Mouse (Mus musculus) ovary, postnatal 10 days (tissue): ENCODE measurements around the gene Nubp2.

Source experiments
- DNase-seq: peaks from one replicate; pipeline ENCODE4 v3.0.0; 2022; ENCODE audit warnings: low spot score

The Nubp2 gene

DNA sequence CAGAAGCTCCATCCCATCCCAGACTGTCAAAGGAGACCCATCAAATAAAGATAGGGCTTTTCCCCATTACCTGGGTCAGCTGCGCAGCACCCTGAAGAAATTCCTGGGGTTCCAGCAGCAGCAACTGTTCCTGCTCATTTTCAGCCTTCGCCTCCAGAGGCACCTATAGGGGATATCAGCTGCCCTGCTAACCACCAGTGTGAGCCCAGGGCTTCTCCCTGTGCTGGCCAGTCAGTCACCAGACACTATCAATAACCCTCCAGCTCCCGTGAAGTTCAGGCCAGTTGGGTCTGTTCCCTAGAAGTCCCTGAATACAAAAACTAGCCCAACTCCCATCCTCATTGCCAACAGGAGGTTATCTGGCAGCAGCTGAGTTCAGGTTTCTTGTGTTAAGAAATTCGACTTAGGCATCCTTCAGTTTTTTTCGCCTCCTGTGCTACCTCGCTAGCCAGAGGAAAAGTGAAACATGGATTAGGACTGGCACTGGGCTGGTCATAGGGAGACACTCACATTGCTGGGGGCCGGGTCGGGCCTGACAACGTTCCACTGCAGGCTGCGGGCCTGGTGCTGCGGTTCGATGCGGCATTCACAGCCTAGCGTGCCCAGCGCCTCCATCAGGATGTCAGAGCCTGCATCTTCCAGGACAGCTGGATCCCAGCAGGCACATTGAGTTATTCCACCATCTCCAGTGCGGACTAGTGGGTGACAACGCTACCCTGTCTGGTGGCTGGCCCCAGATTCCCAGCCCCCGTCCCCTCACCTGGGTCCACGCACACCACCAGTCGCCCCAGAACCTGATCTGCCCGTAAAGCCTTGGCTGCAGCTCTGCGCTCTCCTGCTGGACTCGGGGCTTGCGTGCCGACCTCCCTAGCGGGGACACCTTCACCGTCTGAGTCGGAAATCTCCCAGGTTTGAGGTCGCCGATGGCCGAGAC is 8.2 kb upstream of the Nubp2 start:
- DNase-seq: no peak

- no peak for DNase-seq
These were observed 7.1 kb upstream of the Nubp2 start for GRCm38 (mm10) chr17:24893276-24893675.

DNA sequence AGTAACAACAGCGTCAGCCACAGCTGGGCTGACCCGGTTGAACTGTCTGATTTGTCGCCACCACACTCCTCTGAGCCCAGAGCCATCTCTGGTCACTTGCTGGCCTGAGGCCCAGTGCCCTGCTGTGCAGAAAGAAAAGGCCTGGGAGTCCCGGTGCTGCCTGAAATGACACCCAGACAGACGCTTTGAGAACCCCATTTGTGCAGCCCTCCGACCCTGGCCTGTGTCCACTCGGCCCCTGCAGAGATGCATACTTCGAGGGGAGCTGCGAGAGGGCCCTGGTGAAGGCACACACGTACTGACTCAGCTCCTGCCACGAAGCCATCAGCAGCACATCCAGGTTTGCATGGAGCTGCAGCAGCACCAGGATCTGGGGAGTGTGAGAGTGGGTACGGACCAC is 6.6 kb upstream of the Nubp2 start:
- DNase-seq: no peak

DNA sequence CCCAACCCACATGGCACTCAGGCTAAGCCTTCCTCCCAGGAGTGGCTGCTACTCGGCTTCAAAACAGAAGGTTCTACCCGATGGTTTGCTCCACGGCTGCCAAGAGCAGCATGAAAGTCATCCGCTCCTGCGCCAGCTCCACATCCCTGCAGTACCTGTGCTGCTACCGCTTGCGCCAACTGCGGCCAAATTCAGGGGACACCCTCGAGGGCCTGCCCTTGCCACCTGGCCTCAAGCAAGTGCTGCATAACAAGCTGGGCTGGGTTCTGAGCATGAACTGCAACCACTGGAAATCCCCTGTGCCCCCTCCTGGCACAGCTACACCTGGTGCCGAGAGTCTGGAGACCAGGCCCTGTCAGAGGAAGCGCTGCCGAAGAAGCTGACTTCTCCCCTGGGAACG is 5.2 kb upstream of the Nubp2 start:
- no peak for DNase-seq

DNA sequence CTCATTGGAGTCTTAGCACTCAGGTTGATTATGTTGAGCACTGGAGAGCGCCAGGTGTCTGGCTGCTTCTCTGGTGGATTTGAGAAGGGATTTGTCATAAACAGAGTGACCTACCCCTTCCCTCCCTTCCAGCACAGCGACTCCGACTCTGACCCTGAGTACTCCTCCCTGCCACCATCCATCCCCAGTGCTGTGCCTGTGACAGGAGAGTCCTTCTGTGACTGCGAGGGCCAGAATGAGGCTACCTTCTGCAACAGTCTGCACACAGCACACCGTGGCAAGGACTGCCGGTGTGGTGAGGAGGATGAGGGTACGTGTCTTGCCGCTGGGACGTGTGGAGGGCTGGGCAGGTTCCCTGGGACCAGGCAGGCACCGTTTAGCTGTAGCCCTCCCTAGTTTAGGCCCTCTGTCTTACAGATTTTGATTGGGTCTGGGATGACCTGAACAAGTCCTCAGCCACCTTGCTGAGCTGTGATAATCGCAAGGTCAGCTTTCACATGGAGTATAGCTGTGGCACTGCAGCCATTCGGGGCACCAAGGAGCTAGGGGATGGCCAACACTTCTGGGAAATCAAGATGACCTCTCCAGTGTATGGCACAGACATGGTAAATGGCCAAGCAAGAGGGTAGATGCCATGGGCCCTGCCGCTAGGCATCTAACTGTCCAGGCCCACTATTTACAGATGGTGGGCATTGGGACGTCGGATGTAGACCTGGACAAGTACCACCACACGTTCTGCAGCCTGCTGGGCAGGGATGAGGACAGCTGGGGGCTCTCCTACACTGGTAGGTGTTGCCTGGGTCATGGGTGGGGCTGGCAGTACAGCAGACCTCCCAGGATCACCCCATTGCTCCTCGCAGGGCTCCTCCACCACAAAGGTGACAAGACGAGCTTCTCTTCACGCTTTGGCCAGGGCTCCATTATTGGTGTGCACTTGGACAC is 4.3 kb upstream of the Nubp2 start:
- DNase-seq: no peak

DNA sequence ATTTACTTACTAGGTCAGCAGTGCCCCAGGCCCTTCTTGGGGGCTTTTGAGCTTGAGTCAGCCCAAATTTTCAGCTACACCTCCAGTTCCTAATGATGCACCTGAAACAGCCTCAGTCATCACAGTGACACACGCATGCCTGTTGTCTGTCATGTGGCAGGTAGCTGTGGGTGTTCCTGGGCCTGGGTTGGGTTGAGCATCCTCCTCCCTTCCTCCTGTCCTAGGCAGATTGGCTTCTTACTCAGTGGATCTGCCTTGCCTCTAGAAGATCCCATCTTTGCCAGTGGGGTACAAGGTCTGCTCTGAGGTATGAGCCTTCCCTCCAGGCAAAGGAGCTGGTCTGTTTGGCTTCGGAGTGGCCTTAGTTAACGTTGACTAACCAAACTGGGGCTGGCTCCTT is 2.7 kb upstream of the Nubp2 start:
- DNase-seq: no peak

GRCm38 (mm10) chr17:24887291-24888080 is 1.3 kb upstream of the Nubp2 start:
- DNase-seq: no peak

DNA sequence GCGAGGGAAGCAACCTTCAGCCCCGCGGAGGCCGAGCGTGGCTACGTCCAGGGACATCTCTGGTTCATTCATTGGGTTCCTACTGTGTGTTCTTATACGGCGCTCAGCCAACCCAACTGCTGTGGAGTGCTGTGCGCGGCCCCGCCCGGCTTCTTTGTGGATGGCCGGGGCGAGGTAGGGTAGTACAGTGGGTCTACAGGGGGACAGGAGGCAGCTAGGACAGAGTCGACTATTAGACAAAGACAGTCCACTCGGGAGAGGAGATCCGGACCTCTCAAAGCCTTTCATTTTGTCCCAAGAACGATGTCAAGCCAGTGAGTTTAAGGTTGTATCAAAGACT is 753 bp upstream of the Nubp2 start:
- no peak for DNase-seq

DNA sequence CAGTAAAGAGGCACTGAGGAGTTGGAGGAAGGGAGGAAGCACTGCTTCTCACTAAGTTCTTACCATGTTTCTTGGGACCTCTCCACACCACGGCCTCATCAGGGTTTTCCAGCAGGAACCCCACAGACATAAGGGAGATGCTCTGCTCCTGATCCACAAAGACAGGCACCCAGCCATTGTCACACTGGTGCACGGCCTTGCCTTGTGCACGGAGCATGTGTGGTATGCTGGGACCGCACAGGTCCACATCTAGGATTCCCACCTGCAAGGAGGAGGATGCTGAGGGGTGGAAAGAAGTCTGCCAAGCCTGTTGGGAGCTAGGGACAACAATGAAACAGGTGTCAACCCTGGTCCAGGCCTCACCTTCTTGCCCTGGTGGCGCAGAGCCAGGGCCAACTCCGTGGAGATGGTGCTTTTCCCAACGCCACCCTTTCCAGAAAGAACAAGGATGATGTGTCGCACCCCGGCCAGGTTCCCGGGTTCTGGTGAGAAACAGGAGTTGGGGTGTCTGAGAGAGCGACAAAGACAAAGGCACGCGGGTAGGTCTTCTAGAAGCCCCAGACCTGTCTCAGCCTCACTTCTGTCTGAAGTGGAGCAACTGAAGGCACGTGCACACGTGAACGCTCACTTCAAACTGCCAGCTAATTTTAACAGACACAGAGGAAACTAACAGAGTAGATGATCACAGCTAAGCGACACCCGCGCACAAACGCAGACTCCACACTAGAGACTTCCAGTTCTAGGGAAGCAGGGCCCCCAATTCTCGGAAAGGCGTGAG is 604 bp downstream of the Nubp2 start:
- DNase-seq: no peak

DNA sequence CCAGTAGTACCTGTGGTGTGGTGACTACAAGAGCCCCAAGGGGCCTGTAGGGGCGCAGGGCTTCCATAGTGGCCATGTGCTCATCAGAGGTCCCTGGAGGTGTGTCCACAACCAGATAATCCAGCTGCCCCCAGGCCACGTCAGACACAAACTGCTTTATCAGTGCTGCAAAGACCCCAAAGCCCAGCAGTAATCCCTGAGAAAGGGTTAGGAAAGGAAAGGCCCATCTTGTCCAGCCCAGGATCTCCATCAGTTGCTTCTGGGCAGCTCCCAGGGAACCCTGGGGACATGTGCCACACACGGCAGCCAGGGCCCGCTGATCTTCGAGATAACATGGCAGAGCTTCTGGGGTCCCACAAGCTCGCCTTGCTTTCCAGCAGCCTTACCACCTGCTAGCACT is 1.8 kb downstream of the Nubp2 start:
- no peak for DNase-seq

- DNase-seq: no peak
These were observed 4.3 kb downstream of the Nubp2 start for GRCm38 (mm10) chr17:24881738-24882440.

GRCm38 (mm10) chr17:24878531-24878930 is 7.6 kb downstream of the Nubp2 start:
- DNase-seq: no peak

DNA sequence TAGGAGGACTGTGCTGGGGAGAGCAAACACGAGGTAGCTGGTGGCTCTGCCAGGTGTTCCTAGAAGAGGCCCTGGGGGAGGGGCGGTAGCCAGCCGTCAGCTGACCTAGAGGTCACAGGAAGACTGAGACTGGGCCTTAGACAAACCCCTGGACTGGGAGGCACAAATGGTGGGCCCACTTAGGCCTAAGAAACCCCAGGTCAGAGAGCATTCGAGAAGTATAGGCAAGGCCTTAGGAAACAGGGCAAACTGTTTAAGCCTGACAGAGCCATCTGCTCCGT is 8.1 kb downstream of the Nubp2 start:
- no peak for DNase-seq

DNA sequence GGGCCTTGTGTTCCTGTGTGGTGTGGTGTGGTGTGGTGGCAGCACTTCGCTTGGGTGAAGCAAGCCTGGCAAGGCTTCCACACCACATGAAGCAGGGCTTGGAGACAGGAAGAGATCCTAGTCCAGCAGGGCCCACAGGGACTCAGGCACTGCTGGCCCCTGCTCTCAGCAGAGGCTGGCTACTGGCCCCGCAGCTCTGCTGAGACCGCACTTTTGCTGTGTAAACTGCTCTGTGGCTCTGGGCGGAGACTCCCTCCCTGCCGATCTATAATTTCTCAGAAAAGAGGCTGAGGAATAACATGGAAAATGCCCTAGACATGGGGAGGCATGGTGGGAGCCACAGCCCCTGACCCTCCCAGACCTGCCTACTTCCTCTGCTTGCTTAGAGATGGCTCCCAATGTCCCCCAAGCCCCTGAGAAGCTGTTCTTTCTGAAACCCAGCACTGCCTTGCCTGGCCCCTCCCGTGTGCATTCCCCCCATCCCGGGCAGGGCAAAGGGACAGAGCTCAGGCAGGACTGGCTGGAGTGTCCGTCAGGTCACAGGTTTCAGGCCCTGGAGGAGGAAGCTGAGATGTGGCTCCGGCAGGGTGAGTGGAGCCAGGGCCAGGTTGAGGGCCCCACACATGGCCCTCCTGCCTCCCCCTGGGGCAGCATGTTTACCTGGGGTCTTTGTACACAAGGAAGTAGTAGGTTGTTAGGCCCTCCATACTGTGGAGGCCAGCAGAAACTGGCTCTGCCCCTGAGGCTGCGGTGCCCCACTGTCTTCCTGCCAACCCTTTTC is 8.6 kb downstream of the Nubp2 start:
- DNase-seq: no peak

GRCm38 (mm10) chr17:24874989-24875388 is 11.2 kb downstream of the Nubp2 start:
- no peak for DNase-seq

DNA sequence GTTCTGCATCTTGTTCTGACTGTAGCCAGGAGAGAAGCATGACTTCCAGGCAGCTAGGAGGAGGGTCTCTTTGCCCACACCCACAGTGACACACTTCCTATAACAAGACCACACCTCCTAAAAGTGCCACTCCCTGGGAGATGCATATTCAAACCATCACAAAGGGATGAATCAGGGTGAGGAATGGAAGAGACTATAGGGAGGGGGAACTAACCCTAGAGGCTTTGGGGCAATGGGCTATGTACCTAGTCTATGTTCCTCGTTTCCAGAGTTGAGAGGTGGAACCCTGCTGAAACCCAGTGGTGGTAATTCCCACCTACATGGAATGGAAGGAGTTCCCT is 11.8 kb downstream of the Nubp2 start:
- no peak for DNase-seq

DNA sequence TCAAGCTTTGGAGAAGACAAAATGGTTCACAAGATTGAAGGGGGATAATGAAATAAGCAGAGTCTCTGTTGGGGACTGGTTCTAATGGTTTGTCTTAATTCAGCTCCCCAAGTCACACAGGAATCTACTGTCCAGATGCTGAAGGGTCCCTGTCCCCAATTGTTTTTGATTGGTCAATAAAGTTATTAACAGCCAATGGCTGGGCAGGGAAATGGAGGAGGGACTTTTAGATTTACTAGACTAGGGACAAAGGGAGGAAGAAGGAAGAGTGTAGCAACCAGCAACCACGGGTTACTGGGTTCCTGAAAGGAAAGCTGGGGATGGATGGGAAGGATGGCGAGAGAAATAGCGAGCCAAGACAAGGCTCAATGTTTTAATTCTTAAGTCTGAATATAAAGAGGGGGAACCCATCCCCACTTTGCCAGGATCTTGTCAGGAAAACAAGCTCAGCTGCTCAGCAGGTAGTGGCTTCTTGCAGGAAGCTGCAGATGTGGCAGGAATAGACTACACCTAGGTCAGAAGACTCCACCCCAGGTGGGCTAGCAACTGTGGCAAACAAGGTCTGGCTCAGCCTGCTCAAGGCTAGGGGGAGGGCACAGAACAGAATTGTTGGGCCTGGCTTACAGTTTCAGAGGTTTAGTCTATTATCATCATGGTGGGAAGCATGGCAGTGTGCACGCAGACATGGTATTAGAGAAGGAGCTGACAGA is 12.3 kb downstream of the Nubp2 start:
- no peak for DNase-seq

DNA sequence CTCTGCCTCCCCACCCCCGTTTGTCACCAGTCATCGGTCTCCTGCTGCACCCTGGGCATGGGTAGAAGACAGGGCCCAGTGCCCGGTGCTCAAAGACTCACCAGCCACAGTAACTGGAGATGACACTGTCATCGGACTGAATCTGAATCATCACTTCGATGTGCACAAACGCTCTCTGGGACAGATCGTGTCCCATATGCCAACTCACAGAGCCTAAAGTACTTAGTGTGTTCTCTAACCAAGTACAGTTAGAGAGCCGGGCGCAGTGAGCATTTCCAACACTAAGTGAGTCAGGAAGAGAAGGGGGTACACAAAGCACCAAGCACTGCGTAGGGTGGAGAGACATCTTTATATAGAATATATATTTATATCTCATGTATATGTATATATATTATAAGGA is 18.2 kb downstream of the Nubp2 start:
- no peak for DNase-seq

DNA sequence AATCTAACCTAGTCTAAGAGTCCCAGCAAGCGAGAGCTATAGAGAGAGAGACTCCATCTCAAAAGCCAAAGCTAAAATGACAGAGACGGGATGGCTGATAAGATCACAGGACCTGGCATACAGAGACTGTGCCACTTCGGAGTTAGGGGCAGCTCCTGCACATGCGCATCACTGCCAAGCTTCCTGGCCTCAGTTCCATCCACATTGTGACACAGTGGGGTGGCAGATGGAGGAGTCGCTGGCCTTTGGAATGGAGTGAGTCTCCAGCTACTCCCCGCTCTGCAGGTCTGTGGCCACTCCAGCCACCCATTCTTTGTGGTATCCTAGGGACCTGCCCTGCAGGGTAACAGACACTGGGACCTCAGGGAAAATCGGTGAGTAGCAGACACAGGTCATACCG is 20.4 kb downstream of the Nubp2 start, which contains the start of gene Igfals:
Gene Igfals (plus strand): TSS at position 222 of the 400 bp plus-strand sequence.
- DNase-seq: no peak

DNA sequence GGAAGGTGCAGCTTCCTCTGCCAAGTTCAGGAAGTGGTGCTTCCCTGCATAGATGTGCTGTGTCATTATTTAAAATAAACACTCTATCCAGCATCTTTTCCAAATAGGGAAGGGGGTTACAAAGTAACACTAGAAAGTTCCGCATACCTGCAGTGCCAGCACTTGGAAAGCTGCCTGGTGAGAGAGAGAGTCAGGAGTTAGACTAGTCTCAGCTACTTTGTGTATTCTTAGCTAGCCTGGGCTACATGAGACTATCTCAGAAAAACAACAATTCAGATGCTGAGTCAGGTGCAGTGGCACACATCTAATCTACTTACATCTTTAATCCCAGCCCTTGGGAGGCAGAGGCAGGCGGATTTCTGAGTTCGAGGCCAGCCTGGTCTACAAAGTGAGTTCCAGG is 24.4 kb downstream of the Nubp2 start:
- DNase-seq: no peak
